Mouse (Mus musculus): ENCODE data around the gene L3hypdh. TPM values are rescaled to one million over a fixed set of nuclear protein-coding genes. Genes with fewer than 3 reads are reported as not detected.
A peak's percentile ranks its signal among the peaks of the same experiment; 100 is the strongest.

L3hypdh gene
- total RNA-seq (2021) = 10 to 100 TPM; 13.0 to 13.8 TPM
- long read RNA-seq, experiment 1, transcript L3hypdh-201 (5 exons, 1,831 nt) = major isoform, 15 of 15 reads
- long read RNA-seq, experiment 1, partial matches to known transcripts = 0 of 15 reads
- long read RNA-seq, experiment 1, other reads (novel, unspliced or antisense) = 0 of 15 reads
- long read RNA-seq, experiment 2, transcript L3hypdh-201 (5 exons, 1,831 nt) = major isoform, 44 of 52 reads
- long read RNA-seq, experiment 2, partial matches to known transcripts = 1 of 52 reads
- long read RNA-seq, experiment 2, other reads (novel, unspliced or antisense) = 7 of 52 reads

GRCm38 (mm10) chr12:72085329-72086165, at the start of gene L3hypdh, which contains the start of gene Jkamp:
L3hypdh (minus strand) TSS chr12:72085439.
Jkamp (plus strand) TSS chr12:72085589.
- DNase-seq (ENCODE audit: low spot score in 2 of 2) = peak; percentile 98 to 99

GRCm38 (mm10) chr12:72129203-72129602, 44.0 kb upstream of the L3hypdh start:
- no peak for DNase-seq (ENCODE audit: low spot score in 2 of 2)

GRCm38 (mm10) chr12:72115686-72116345, 30.6 kb upstream of the L3hypdh start:
- DNase-seq (ENCODE audit: low spot score in 2 of 2) = no peak

- DNase-seq (ENCODE audit: low spot score in 2 of 2) = no peak
Measured at GRCm38 (mm10) chr12:72115126-72115525, 29.9 kb upstream of the L3hypdh start.

- peak; percentile 48 to 51 for DNase-seq (ENCODE audit: low spot score in 2 of 2)
Measured at GRCm38 (mm10) chr12:72104525-72105281, 19.5 kb upstream of the L3hypdh start.

GRCm38 (mm10) chr12:72104027-72104426, 18.8 kb upstream of the L3hypdh start:
- DNase-seq (ENCODE audit: low spot score in 2 of 2) = no peak

GRCm38 (mm10) chr12:72102776-72103175, 17.5 kb upstream of the L3hypdh start:
- DNase-seq (ENCODE audit: low spot score in 2 of 2) = no peak

GRCm38 (mm10) chr12:72096966-72097365, 11.7 kb upstream of the L3hypdh start:
- DNase-seq (ENCODE audit: low spot score in 2 of 2) = no peak

GRCm38 (mm10) chr12:72089802-72090201, 4.6 kb upstream of the L3hypdh start:
- no peak for DNase-seq (ENCODE audit: low spot score in 2 of 2)

- no peak for DNase-seq (ENCODE audit: low spot score in 2 of 2)
Measured at GRCm38 (mm10) chr12:72086166-72086825, 1.1 kb upstream of the L3hypdh start.

GRCm38 (mm10) chr12:72085024-72085328, 263 bp downstream of the L3hypdh start:
- DNase-seq (ENCODE audit: low spot score in 2 of 2) = no peak

- peak in 1 of 2 experiments; percentile 66 for DNase-seq (ENCODE audit: low spot score in 2 of 2)
Measured at GRCm38 (mm10) chr12:72084261-72085023, 797 bp downstream of the L3hypdh start.

GRCm38 (mm10) chr12:72083265-72083664, 2.0 kb downstream of the L3hypdh start:
- DNase-seq (ENCODE audit: low spot score in 2 of 2) = no peak

- DNase-seq (ENCODE audit: low spot score in 2 of 2) = peak; percentile 25 to 28
Measured at GRCm38 (mm10) chr12:72082370-72082769, 2.9 kb downstream of the L3hypdh start.

- no peak for DNase-seq (ENCODE audit: low spot score in 2 of 2)
Measured at GRCm38 (mm10) chr12:72081961-72082360, 3.3 kb downstream of the L3hypdh start.

- DNase-seq (ENCODE audit: low spot score in 2 of 2) = no peak
Measured at GRCm38 (mm10) chr12:72078248-72078647, 7.0 kb downstream of the L3hypdh start.

- peak; percentile 87 to 88 for DNase-seq (ENCODE audit: low spot score in 2 of 2)
Measured at GRCm38 (mm10) chr12:72070327-72071269, 14.6 kb downstream of the L3hypdh start, which contains the start of gene Gpr135. Gpr135 (minus strand) TSS chr12:72071125.

GRCm38 (mm10) chr12:72069626-72070326, 15.5 kb downstream of the L3hypdh start:
- no peak for DNase-seq (ENCODE audit: low spot score in 2 of 2)

Measured in adrenal gland, adult 18-20 months (tissue).